Mouse (Mus musculus) inflammation-experienced regulatory T-cells, adult 6 months (primary cell): ENCODE measurements around the gene Hnf1a. TPM values are rescaled to one million over a fixed set of nuclear protein-coding genes. Genes with fewer than 3 reads are reported as not detected.

Source experiments
- ATAC-seq: one replicate; pipeline ENCODE4 v1.8.0; 2017
- polyA plus RNA-seq, 3 experiments: library from polyadenylated mRNA; unstranded; fragments of 100-300 nt; shearing (Covaris generic); gene quantifications; one replicate each; pipeline ENCODE4 v1.2.1; 2017

The Hnf1a gene
- polyA plus RNA-seq, 3 experiments from 2014 or later: 0.17 TPM; not detected in 2

GRCm38 (mm10) chr5:114979250-114980121 is 8.6 kb upstream of the Hnf1a start:
- peak; percentile 73 for ATAC-seq

GRCm38 (mm10) chr5:114978888-114979249 is 8.0 kb upstream of the Hnf1a start:
- no peak for ATAC-seq

GRCm38 (mm10) chr5:114978473-114978872 is 7.6 kb upstream of the Hnf1a start:
- ATAC-seq: no peak

- ATAC-seq: no peak
Measured at GRCm38 (mm10) chr5:114976935-114977334, 6.0 kb upstream of the Hnf1a start.

- ATAC-seq: no peak
Measured at GRCm38 (mm10) chr5:114973131-114973530, 2.2 kb upstream of the Hnf1a start.

DNA sequence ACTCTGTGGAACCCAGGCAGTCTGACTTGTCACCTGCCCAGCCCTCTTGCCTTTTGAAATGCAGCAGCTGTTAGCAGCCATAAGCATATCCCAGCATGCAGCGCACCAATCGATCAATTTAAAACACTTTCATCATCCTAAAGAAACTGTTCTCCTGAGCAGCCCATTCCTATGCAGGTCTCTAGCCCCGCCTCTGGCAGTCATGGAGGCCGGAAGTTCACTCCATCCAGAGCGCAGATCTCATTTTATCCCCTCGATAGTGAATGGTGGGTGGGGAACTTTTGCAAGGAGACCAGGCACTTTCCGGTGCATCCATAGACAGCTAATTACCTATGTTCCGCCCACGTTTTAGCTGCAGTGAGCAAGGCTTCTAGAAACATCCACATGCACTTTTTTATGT is 1.3 kb upstream of the Hnf1a start:
- no peak for ATAC-seq

DNA sequence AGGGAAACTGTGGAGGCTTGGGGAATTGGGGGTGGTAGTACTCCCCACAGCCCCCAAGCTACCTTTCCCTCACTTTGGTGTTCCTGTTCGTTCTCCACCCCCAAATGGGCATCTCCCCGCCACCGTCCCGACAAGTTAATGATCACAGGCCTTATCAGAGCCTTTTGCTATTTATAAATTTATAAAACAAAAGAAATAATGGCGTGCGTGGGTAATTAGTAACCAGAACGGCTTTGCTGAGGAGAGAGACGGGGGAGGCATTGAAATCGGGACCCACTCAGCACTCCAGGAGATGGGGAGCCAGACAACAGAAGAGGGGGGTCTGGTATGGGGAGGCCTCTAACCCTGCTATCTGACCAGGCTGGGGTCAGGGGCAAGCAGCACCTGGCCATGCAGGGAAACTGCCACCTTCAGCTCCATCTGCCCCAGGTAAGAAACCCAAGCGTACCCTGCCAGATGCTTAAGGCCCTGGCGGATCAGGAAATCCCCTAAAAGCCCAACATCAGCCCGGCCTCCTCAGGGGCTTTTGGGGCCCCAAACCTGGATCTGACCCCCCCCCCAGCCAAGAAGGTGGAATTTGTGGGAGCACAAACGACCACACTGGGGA is 1.2 kb downstream of the Hnf1a start:
- no peak for ATAC-seq

DNA sequence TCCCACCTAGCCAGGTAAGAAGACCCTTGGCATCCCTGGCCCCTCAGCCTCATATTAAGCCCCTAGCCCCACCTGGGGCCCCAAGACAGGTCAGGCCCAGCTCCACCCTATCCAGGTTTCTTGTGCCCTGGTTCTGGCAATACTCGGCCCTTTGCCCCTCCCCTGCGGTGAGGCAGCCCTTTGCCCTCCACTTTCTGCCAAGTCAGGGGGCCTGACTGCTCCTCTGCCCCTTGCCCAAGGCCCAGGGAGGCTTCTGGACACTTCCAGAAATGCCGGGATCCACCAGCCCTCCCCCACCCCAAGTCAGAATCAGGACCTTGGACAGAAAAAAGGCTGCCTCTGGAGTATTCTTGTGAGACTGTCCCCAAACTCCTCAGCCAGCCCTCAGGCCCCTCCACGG is 1.8 kb downstream of the Hnf1a start:
- no peak for ATAC-seq

DNA sequence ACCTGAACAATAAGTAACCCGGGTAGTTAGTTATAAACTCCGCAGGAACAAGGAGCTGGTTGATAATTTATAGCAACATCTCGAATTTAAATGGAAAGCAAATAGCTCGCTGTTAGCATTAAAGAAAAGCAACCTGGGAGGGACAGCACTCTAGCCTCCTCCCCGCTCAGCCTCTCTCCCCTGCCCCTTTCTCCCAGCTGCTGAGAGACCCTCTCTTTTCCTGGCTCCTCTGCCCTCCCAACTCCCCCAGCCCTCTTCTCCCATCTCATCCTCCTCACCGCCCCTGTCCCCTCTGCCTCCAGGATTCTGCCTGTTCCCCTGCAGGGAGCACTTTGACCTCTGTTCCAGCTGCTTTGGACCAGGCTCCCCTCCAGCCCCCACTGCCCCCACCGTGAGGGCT is 2.2 kb downstream of the Hnf1a start:
- no peak for ATAC-seq

DNA sequence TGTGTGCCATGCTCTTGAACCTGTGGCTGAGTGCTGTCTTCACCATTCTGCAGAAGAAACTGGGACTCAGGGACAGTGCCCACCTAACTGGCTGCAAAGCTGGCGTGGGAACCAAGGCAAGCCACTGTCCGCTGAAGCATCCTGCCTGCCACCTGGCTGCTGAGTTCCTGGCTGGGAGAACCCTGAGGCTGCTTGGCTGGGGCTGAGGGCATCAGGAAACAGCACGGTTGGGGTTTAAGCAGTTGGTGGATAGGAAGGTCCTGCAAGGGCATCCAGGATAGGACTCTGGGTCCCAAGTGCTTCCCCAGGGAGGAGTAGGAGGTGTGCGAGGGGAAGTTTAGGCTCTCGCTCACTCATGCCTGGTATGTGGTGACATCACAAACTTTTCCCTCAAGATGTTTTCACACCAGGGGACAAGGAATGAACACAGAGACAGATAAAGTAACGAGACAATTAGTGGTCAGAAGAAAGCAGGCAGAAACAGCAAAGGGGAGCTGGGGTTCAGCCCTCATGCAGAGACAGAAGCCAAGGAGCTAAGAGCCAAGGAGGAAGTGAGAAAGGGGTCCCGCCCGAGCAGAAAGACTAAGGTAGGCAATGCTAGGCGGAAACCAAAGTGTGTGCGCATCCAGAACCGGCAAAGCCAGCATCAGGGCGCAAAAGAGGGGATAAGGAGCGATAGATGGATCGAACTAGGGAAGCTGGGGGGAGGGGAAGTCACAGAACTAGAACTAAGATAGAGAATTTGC is 3.2 kb downstream of the Hnf1a start:
- ATAC-seq: no peak

DNA sequence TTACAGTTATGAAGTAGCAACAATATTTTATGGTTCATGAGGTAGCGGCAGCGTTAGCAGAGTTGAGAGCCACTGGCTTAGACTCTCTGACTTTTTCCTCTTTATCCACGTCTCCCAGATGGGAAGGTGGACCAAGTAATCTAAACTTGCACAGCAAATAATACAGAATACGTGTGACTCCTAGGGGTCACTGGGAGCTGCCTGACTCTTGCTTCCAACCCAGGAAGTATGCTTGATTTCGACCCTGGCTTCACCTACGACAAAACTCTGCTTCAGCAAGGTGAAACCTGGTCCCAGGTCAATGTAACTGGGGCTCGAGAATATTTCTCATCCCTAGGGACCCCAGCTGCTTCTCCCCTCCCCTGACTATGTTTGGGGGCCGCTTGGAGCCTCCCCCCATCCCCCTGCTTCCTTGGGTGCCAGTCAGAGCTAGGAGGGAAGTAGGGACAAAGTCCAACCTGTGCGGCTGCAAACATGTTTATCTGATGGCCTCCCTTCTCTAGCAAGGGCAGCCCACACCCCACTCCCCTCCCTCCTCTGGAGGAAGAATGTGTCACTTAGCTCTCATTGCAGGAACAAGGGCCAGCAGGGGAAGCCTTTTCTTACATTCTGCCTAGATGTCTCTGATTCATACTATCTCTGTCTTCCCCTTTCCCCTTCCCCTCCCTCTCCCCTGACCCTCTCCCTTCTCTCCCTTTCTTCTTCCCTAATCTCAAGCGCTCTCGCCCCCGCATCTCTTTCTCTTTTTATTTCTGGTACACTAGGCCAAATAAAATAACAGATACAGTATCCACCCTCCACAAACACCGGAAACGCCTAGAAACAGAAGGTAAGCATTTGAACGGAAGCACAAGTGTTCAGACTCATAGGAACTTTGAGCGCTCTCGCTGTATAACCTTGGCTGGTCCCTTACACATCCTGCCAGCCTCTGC is 5.7 kb downstream of the Hnf1a start:
- no peak for ATAC-seq

DNA sequence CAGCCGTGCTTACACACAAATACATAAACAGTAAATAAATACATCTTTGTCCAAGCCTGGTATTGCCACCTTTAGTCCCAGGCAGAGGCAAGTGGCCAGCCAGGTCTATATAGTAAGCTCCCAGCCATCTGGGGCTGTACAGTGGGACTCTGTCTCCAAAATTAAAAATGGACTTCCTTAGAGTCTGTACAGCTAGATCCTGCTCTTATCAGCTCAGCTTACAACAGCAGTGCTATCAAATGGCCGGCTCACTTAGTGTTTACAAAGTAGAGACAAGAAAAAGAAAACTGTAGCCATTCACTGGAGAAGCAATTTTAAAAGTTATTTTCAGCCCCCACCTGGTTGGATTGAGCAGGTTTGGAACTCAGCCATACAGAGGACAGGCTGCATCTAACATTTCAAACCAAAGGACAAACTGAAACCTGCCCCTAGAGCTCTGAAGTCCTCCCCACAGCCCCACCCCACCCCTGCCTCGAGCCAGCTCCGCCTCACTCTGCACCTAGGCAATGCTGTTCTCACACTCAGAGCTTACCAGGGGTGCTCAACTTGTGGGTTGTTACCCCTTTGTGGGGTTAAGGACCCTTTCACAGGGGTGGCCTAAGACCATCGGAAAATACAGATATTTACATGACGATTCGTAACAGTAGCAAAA is 6.5 kb downstream of the Hnf1a start:
- no peak for ATAC-seq

DNA sequence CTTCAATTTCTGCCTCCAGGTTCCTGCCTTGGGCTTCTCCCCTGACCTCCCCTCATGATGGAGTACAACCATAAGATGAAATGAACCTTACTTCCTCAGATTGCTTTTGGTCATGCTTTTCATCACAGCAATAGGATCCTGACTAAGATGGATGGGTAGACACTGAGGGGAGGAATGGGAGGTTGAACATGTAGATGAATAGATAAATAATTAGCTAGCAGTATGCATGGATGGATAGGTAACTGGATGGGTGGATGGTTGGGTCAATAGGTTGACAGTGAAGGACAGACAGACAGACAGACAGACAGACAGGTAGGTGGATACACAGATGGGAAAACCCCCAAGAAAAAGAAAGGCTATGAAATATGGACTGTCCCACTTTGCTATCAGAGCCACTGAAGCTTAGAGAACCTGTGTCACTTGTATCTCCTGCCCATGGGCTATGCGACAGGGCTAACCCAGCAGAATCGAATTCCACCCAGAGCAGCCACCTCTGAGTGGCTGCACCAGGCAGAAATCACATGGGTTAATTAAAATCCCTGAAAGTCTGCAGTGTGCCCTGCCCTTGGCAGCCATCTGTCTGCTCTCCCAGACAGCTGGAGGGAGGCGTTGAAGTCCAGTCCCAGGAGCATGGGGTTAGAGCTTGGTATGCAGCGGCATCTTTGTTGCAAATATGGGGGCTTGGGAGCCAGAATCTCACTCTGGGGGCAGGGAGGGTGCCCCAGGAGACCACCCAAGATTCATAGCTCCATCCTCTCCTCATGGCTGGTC is 9.1 kb downstream of the Hnf1a start:
- no peak for ATAC-seq

DNA sequence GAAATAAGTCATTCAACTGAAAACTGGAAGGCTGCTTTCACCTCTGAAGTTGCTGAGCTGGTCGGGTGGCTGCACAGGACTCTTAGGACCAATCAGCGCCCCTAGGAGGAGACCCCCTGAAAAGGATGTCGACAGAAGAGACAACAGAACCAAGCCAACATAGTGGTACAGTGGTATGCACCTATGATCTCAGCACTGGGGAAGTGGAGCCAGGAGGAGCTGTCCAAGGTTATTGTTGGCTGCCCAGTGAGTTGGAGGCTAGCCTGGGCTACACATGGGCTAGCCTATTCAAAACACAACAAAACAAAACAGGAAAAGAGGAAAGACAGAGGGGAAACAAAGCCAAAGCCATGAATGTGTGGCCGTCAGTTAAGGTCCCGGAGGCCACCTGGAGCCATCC is 12.8 kb downstream of the Hnf1a start:
- ATAC-seq: no peak

DNA sequence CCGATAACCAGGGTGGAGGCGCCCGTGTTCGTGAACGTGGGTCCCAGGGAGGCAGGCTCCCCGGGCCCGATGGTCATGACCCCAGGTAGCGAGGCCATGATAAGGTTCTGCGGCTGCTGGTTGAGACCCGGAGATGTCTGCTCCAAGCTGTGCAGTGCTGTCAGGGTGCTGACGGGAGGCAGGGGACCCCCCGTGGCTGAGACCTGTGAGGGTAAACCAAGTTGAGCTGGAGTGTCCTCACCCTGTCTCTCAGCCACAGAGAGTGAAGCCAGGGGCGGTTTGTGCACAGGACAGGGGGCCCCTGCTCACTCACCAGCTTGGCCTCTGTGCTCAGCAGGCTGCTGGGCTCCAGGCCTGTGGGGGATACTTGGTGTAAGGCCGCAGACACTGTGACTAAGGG is 17.6 kb downstream of the Hnf1a start:
- no peak for ATAC-seq

DNA sequence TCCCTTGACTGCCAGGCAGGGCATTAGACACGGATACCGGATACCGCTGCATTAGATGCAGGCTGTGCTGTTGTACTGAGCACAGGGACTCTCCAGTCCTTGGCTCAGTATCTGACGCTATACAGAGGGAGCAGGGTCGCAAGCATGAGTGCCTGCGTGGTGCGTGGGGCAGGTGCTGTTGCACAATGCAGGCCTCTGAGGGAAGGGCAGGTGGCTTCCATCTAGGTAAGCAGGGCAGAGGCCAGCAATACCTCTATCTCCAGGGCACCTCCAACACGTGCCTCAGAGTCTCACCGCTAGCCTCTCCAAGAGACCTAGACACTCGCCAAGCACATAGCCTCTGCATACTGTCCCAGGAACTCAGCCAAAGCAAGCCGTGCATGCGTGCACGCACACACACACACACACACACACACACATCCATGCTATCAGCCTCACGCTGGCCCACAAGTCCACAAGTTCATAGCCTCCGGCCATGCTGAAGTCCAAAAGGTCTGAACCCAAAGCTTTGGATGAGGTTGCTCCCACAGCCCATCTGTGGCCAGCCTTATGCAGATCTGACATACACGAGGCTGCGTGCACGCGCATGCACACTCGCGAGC is 19.5 kb downstream of the Hnf1a start:
- no peak for ATAC-seq

GRCm38 (mm10) chr5:114950669-114951068 is 20.2 kb downstream of the Hnf1a start:
- ATAC-seq: no peak

DNA sequence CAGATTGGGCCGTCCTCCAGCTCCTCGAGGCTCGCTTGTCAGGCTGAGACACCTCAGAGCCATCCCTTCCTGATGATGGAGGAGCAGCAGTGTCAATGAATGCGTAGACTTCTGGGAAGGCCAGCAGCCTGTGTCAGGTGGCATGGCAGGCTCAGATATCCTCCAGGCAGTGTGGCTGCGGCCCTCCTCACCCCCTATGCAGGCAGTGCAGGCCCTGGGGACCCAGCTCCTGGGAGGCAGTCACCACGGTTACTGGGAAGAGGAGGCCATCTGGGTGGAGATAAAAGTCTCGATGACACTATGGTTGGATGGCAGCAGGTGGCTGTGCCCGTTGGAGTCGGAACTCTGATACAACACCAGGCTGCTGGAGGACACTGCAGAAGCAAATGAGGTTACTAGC is 21.1 kb downstream of the Hnf1a start:
- no peak for ATAC-seq

GRCm38 (mm10) chr5:114949316-114949715 is 21.6 kb downstream of the Hnf1a start:
- ATAC-seq: no peak

- no peak for ATAC-seq
Measured at GRCm38 (mm10) chr5:114948891-114949290, 22.0 kb downstream of the Hnf1a start.

- ATAC-seq: no peak
Measured at GRCm38 (mm10) chr5:114945072-114945471, 25.8 kb downstream of the Hnf1a start.
